Mouse (Mus musculus) liver, adult 2 months (tissue): Measurements from ENCODE around the gene Phactr2. TPM values are rescaled to one million over a fixed set of nuclear protein-coding genes. Genes with fewer than 3 reads are reported as not detected.
"Not testable (repeated sequence)": the region's sequence is repeated elsewhere in the genome, so short reads cannot be mapped to it uniquely, and the experiment has no call there.

Experiments used
- DNase-seq: peaks from one replicate; pipeline ENCODE4 v3.0.0-alpha.2; 2011; ENCODE audit warnings: low read depth, low spot score; ENCODE audit errors: extremely low read depth
- H3K27ac ChIP-seq: fragments of 200-500 bp; replicated peaks from 2 replicates; pipeline ENCODE4 v1.5.1; 2012; ENCODE audit warnings: low read depth, mild to moderate bottlenecking, control low read depth, inconsistent platforms, low read length; ENCODE audit not compliant: insufficient read depth
- H3K27me3 ChIP-seq: fragments of 200-500 bp; 2 replicates; pipeline ENCODE4 v1.6.1; 2012; ENCODE audit warnings: mild to moderate bottlenecking, moderate library complexity, low read length, inconsistent platforms; ENCODE audit not compliant: control insufficient read depth, insufficient read depth
- H3K36me3 ChIP-seq: fragments of 200-500 bp; 2 replicates; pipeline ENCODE4 v1.6.1; 2012; ENCODE audit warnings: low read length, inconsistent platforms; ENCODE audit not compliant: control insufficient read depth, insufficient read depth
- H3K4me1 ChIP-seq: fragments of 200-500 bp; 2 replicates; pipeline ENCODE4 v1.6.1; 2011; ENCODE audit warnings: low read length; ENCODE audit not compliant: control insufficient read depth, insufficient read depth
- H3K4me3 ChIP-seq: fragments of 200-500 bp; 2 replicates; pipeline ENCODE4 v1.5.1; 2011; ENCODE audit warnings: low read depth, mild to moderate bottlenecking, control low read depth, low read length, moderate library complexity; ENCODE audit not compliant: insufficient read depth
- H3K79me2 ChIP-seq: fragments of 200-500 bp; 2 replicates; pipeline ENCODE4 v1.6.1; 2012; ENCODE audit warnings: inconsistent platforms, mild to moderate bottlenecking, low read length, moderate library complexity; ENCODE audit not compliant: control insufficient read depth, insufficient read depth
- H3K9ac ChIP-seq: fragments of 200-500 bp; 2 replicates; pipeline ENCODE4 v1.6.1; 2012; ENCODE audit warnings: low read depth, mild to moderate bottlenecking, control low read depth, inconsistent platforms, low read length
- CTCF ChIP-seq: fragments of 200-500 bp; IDR thresholded peaks from 2 replicates; pipeline ENCODE4 v1.5.1; 2011; ENCODE audit warnings: low read depth, low read length, control low read depth
- POLR2A ChIP-seq: fragments of 200-500 bp; IDR thresholded peaks from 2 replicates; pipeline ENCODE4 v1.6.1; 2011; ENCODE audit warnings: low read length, control low read depth; ENCODE audit not compliant: insufficient read depth; ENCODE audit errors: extremely low read depth
- WGBS: fragments of 180-500 bp; shearing (Covaris S2); methylation state at CpG from one replicate; pipeline ENCODE4 v1.1.7; 2018; 5-methylcytosine and 5-hydroxymethylcytosine counted together
- polyA plus RNA-seq: library from polyadenylated mRNA; depleted of rRNA; stranded (reverse); fragments of >200 nt; gene quantifications from 2 replicates; pipeline ENCODE4 v1.2.3, GENCODE M21; 2012
- total RNA-seq: library from RNA; depleted of rRNA; stranded (reverse); fragments of >200 nt; gene quantifications from 2 replicates; pipeline ENCODE4 v1.2.3, GENCODE M21; 2014

The Phactr2 gene
- total and polyA plus RNA-seq, 2 experiments, result 1.2 to 3.9 TPM

DNA sequence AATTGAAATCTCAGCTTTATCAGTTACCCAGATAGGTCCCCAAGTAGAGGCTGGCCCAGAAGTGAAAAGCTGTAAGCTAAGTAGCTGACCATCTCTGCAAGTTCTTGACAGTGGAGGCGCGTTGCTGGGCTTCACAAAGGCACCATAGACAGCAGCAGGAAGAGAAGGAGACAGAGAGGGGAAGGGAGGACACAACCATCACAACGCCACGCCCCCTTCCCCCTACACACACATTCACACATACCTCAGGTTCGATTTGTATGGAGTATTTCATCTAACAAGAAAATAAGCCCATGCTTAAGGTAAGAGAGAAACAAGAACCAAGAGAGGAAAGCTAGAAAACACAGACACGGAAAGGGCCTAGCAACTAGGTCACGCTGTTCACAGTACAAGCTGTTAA lies 909 bp upstream of the Phactr2 start:
- Histone ChIP-seq H3K27ac (no peak overlapping the region), H3K4me1 (no peaks in the 10 kb centered on the region), H3K79me2 (no peaks in the 10 kb centered on the region), H3K9ac (no peak overlapping the region), H3K4me3 (no peak overlapping the region), H3K36me3 (no peaks in the 10 kb centered on the region), H3K27me3 (peaks cover 14% of the 10 kb centered on the region)
- DNase-seq, result no peak
- WGBS, result 36% methylated on average over 7 of the region's 7 CpGs
- TF ChIP-seq POLR2A, result no peak
- TF ChIP-seq CTCF, result no peak

DNA sequence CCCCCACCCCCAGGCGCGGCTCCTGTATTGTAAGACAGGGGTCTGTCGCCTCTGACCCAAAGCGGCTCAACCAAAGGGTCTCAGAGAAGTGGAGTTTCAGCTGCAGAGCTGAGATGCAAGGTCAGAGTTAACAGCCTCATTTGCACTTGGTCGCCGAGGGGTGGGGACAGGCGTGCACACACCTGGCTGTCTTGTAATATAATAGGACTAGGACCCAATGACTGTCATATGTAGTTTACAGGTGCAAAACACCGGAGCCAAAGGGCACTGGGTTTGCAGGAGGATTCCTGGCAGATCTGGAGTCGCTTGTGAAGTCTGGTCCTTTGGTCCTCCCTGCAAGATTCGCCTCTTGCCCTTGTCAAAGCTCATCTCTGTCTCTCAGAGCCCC lies 350 bp upstream of the Phactr2 start:
- 5% methylated on average over 10 of the region's 10 CpGs for WGBS

DNA sequence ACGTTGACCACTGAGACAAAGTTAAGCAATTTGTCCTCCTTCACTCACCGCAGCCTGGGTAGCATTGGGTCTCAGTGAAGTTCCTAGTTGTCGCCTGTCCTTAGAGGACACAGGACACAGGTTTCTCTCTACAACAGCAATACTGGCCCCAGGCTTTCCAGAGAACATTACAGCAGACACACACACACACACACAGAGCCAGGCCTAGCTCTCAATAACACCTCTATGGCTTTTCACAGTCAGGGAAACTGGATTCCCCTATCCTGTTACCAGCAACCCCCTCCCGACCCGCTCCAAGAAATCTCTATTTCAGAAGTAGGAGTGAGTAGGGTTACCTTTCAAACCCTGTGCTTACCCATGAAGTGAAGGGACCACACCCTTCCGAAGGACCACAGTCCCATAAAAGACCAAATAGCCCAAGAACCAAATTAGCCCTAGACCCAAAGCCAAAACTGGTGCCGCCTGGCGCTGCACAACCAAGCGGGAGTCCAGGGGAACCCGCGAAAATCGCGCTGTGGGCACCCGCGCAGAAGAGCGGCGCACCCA lies 852 bp downstream of the Phactr2 start:
- WGBS, result 20% methylated on average over 17 of the region's 17 CpGs
- Histone ChIP-seq H3K9ac (peak overlapping the region; percentile 59; the same call in 1 of the 2 replicates), H3K4me3 (peak overlapping the region; percentile 55; the same call in 1 of the 2 replicates), H3K27me3 (peaks cover 14% of the 10 kb centered on the region), H3K36me3 (no peaks in the 10 kb centered on the region), H3K79me2 (no peaks in the 10 kb centered on the region), H3K4me1 (no peaks in the 10 kb centered on the region), H3K27ac (no peak overlapping the region)
- TF ChIP-seq CTCF (no peak), POLR2A (no peak)
- DNase-seq, result no peak

More for the DNA sequence above, 350 bp upstream of the Phactr2 start:
- Histone ChIP-seq H3K9ac (0 out of 2 replicates have a peak overlapping the region, but pooled peaks have one; percentile 17), H3K27me3 (peaks cover 14% of the 10 kb centered on the region), H3K36me3 (no peaks in the 10 kb centered on the region), H3K4me1 (no peaks in the 10 kb centered on the region), H3K4me3 (peak overlapping the region; percentile 55; the same call in 1 of the 2 replicates), H3K27ac (no peak overlapping the region), H3K79me2 (no peaks in the 10 kb centered on the region)
- TF ChIP-seq CTCF (no peak), POLR2A (no peak)
- DNase-seq, result no peak

DNA sequence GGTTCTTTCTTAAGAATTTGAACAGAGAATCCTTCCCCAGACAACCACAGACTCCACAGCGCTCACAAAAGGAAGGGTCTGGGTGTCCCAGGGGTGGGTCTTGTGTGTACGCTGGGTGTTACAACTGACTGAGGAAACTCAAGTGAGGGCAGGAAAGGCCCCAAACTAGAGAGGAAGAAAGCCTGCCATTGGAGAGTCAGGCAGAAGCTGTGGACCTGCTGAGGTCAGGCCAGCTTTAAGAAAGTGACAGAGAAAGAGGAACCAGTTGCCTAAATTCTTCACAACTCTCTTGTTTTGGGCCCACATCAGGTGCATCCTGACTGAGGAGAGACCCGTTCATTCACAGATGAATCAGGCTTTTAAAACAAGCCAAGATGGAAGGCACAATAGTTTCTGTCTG lies 4.0 kb downstream of the Phactr2 start:
- peaks cover 9% of the 10 kb centered on the region for H3K27me3 ChIP-seq
- H3K4me1 ChIP-seq, result no peaks in the 10 kb centered on the region
- no peak overlapping the region for H3K9ac ChIP-seq
- H3K4me3 ChIP-seq, result no peak overlapping the region
- no peaks in the 10 kb centered on the region for H3K36me3 ChIP-seq
- TF ChIP-seq POLR2A (no peak), CTCF (no peak)
- H3K27ac ChIP-seq, result no peak overlapping the region
- WGBS, result 83% methylated on average over 3 of the region's 3 CpGs
- DNase-seq, result peak; percentile 5
- H3K79me2 ChIP-seq, result no peaks in the 10 kb centered on the region

DNA sequence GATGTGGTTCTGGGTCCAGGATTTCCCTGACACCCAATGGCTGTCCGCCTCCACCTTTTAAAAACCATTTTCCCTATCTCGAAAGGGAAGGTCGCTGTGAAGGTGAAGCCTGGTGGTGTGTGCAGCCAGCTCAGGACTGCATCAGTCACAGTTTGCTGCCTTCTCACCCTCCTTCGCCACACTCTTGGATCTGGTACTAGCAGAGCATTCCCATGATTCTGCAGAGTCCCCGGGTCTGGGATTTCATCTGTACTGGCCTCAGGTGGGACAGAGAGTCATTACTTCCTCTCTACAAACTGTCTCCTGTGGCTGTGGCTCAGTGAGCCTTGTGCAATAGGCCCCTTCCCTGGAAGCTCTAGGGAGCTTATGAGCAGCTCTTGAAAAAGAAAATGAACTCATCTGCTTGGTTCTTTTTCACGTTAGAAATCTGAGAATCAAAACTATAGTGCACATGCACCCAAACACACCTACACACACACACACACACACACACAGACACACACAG lies 6.1 kb downstream of the Phactr2 start:
- H3K4me1 ChIP-seq, DNase-seq, H3K27ac ChIP-seq, H3K9ac ChIP-seq, H3K79me2 ChIP-seq, H3K36me3 ChIP-seq, H3K27me3 ChIP-seq, H3K4me3 ChIP-seq: not testable (repeated sequence)
- WGBS, result 80% methylated on average over 6 of the region's 6 CpGs

DNA sequence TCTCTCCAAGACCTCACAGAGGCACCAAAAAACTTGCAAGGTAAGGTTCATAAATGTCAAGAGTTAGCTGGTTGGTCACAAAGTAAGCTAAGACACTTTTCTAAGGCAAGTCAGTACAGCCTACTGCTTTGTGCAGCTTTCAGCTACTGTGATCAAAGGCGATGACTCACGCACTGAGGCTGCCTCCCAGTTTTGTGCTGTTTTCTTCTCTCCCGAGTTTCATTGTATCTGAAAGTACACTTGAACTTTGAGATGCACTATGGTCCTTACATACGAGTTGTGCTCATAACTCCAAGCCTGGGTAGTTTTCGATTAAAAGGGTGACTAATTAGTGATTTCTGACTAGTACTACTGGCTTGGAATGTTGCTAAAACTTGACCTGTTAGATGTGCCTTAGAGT lies 7.3 kb downstream of the Phactr2 start:
- DNase-seq, result no peak
- WGBS, result 61% methylated on average over 5 of the region's 5 CpGs
- H3K9ac ChIP-seq, result no peak overlapping the region
- no peaks in the 10 kb centered on the region for H3K79me2 ChIP-seq
- H3K4me3 ChIP-seq, result no peak overlapping the region
- H3K27me3 ChIP-seq, result no peaks in the 10 kb centered on the region
- no peak for TF ChIP-seq CTCF
- TF ChIP-seq POLR2A, result no peak
- no peaks in the 10 kb centered on the region for H3K4me1 ChIP-seq
- H3K27ac ChIP-seq, result no peak overlapping the region
- no peaks in the 10 kb centered on the region for H3K36me3 ChIP-seq

DNA sequence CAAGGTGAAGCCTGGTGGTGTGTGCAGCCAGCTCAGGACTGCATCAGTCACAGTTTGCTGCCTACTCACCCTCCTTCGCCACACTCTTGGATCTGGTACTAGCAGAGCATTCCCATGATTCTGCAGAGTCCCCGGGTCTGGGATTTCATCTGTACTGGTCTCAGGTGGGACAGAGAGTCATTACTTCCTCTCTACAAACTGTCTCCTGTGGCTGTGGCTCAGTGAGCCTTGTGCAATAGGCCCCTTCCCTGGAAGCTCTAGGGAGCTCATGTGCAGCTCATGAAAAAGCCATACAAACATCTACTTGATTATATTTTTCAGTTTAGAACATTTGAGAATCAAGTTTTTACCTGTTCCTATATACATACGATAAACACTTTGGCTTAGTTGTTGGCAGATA lies 9.9 kb downstream of the Phactr2 start:
- H3K4me1 ChIP-seq, DNase-seq, H3K9ac ChIP-seq, H3K27ac ChIP-seq, H3K79me2 ChIP-seq, H3K4me3 ChIP-seq, H3K36me3 ChIP-seq, H3K27me3 ChIP-seq: not testable (repeated sequence)
- 81% methylated on average over 3 of the region's 3 CpGs for WGBS
